Mouse (Mus musculus) lung, postnatal 36 days (tissue): ENCODE measurements at regions not wholly inside any gene's neighbourhood (a gene's known extent, or its start where the extent isn't known, plus 50 kb on each side); places are given as distances from the start of the nearest gene placed in this dataset.

Source experiments
- DNase-seq: peaks from one replicate; pipeline ENCODE4 v3.0.0; 2022; ENCODE audit warnings: mixed read lengths

DNA sequence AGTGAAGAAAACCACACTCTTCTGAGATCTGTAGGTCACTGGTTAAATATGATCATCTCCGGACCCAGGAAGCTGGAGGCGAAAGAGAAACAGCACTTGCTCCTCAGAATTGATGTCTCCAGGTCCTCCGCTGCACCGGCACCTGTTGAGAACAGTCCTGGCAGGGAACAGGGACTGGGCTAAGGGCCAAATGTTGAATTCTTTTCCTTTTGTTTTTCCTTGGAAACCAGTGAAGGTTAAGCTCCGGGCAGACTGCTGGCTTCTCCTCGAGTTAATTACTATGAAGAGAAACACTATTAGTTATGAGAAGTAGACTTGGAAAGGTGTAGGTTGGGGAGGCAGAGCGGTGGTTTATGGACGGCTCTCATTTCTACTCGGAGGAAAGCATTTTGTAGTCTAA, 242.7 kb downstream of the Rngtt start:
- DNase-seq, result no peak

DNA sequence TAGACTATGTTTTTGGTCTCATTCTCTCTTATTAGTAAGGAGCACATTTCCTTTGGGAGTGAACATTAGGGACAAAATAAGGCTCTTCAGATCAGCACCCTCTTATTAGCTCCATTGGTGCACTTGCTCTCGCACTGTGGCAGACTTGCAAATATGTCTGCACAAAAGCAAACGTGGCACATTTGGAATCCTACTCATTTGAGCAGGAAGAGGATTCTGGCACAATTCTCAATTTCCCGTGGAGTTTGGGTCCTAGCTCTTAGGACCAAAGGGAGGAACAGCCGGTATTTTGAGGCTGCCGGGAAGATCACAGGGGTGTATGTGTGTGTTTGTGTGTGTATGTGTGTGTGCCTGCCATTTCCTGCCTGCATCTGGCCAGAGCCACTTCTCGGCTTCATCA, 244.5 kb downstream of the Rngtt start:
- no peak for DNase-seq

DNA sequence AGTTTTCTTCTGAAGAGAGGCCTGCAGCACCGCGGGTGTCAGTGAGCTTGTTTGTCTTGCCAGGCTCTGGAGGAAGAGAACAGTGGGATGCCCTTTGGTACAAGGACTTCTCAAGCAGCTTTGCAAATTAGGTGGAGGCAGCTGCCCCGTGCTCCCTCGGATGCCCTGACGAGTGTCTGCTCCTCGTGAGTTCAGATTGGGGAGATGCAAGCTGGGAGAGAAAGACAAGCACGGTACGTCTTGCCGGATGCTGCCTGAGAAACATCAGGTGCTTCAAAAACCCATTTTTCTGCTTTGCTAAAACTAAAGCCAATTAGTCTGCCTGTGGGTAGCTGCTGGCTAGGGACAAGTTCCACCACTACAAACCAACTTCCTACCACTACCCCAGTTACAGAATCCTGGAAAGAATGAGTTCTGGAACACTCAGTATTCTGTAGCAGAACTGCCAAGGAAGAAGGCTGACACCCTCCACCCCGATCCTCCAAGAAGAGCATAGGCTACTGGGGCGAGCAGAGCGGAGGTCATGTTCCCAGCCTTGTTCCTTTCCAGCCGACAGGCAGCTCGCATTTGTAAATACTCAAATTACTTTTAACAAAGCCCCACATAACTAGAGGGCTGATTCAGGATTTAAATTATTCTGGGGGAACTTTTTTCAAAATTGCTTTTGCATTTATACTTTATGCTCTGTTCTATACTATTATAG, 245.3 kb downstream of the Rngtt start:
- DNase-seq, result no peak

DNA sequence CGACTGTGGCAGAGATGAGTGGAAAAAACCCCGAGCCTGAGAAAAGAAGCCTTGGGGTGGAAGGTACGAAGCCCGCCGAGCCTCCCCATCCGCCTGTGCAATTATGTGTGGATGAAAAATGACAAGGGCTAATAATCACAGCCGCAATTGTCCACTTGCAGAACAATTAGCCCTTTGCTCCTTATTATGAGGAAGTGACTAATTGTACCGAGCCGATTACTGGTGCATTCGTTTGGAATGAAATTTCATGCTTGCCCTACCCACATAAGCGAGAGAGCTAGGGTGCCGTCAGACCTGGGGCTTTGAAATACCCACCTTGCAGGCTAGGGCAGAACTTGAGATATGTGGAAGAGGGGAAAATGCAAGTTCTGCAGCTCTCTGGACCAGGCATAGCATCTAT, 245.9 kb downstream of the Rngtt start:
- no peak for DNase-seq

DNA sequence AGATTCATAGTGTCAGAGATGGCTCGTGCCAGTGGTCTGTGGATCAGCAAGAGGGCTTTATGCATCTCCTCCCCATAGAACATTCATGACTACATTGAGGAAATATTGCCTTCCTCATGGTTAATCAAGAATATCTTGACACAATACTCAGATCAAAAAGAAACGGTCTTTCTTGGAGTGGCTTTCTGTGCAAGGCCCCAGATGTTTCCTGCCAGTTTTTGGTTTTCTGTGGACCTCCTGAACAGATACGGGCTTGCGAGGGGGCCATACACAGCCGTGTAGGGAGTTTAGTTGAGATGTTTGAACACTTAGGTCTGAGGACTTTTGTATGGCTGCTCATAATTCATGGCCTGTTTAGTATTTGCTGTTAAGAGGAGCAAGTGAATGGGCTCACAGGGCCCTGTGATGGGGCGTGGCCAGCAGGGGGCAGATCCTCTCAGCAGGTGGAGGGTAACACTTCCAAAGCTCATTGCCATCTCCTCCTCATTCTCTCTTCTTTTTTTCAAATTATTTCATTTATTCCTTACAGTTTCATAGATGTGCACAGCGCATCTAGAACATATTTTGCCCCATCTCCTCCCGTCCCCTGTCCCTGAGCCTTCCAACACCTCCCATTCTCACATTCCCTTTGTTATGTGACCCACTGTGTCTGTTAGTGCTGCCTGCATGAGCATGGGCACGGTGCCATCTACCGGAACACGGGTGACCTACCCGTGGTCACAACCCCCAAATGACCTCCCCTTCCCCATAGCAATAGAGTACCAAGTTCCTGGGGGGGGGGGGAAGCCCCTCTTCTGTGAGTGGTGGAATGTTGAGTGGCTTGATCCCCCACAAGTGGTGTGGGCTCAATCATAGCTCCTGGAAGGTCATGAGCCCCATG, 246.8 kb downstream of the Rngtt start:
- DNase-seq, result no peak

DNA sequence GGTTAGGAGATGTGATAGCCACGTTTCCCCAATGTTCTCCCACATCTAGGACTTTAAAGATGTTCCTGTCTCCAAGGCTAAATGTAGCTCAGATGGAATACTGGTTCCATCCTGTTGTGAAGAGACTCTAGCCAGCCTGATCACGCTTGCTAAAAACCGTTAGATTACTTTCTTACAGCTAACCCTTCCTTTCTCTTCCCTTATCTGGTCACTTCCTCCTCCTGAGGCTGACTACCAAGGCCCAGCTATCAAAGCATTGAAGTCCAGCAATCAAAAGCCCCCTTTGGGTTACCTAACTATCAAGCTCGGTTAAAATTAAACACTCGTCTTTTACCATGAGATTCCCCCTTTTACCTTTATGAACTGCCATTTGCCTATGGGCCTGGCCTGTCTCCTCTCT, 260.2 kb downstream of the Rngtt start:
- DNase-seq, result no peak

DNA sequence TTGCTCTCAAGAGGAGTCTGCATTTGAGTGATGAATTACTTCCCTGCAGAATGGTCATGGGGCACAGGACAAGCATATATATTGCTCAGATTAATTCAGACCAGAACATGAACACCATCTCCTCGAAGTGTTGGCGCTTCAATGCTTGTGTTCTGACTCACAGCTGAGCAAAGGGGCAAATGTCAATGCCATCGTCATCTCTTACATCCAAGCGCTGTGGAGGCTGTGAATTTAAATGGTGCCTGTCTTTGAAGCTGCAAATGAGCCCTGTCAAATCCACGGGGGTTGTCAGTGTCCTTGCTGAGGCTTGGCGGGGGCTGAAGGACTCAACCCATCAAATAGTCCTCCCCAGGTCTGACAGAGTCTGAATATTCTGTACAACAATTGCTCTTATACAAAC, 261.2 kb downstream of the Rngtt start:
- DNase-seq, result no peak

DNA sequence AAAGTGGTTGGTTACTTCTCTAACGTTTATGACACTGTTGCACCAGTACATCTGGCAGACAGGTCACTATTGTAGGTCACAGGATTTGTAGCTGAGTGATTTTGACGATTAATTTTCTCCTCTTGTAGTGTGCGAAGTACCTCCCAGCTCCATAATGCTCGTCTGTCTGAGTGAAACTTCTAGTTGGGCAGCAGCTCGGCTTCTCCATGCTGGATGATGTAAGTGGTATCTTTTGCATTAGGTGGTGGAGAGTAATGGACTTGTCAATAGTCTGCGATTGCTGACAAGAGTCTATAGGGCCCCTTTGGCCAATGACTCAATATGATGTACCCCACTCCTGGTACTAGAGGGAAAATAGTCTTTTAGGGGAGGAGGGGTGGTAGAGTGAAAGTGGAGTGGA, 267.5 kb downstream of the Rngtt start:
- no peak for DNase-seq

DNA sequence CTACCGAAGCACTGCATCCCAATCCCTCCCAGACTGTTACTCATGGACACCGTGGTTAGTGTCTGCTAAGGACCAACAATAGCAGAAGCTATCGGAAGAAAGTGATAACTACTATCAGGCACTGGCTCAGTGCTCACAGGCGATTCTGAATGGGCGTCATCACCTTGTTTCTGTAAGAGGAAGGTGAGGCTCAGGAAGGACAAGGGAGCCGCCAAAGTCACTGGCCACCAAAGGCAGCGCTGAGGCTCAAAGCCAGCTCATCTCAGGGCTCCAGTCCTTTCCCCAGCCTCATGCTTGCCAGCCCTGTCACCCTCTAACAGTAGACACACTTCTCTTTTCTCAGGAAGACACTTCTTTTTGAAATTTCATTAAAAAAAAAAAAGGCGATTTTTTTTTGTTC, 270.4 kb downstream of the Rngtt start:
- DNase-seq, result no peak

DNA sequence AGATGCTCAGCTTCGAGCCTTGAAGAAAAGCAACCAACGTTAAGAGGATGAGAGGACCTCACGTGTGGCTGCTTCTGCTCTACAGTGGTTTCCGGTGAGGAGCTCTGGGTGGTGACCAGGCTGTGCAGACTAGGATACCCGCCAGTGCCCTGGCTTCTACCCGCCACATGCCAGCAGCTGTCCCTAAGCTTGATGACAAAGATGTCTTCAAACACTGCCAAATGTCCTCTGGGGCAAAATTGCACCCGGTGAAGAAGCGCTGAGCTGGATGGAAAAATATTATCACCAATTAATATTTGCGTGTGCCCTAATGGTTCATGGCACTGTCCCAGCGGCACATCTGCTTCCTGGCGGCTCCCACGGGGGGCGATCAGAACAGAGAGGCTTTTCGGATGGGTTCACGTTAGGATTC, 271.1 kb downstream of the Rngtt start:
- no peak for DNase-seq

DNA sequence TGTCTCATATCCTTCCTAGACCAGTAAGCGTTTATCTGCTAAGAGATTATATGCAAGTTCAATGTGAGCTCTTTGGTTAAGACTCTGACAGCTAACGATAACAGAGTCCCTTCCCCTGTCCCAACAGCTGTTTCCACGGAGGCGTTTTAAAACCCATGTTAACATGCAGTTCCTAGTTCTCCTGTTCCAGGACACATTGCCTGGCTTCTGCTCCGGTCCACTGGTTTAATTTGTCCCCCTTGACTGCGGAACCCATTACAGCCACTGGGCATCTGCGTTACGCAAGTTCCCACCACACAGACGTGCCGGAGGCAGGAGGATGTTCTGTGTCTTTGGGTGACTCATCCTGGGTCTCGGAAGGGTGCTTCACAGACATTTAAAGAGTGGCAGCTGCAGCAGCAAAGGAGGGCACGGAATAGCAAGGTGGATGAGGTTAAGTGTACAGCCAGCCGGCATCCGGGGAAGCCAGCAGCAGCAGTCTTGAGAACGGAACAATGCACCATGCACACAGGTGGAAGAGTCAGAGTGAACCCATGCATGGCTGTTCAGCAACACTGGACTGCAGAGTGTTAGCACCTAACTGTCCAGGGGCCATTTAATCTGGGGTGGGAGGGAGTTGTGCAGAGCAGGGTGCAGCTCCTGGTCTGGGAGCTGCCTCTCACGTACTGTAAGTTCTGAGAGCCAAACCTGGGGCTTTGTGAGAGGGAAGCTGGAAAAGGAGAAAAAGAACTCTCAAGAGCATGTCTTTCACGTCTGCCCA, 271.8 kb downstream of the Rngtt start:
- no peak for DNase-seq

DNA sequence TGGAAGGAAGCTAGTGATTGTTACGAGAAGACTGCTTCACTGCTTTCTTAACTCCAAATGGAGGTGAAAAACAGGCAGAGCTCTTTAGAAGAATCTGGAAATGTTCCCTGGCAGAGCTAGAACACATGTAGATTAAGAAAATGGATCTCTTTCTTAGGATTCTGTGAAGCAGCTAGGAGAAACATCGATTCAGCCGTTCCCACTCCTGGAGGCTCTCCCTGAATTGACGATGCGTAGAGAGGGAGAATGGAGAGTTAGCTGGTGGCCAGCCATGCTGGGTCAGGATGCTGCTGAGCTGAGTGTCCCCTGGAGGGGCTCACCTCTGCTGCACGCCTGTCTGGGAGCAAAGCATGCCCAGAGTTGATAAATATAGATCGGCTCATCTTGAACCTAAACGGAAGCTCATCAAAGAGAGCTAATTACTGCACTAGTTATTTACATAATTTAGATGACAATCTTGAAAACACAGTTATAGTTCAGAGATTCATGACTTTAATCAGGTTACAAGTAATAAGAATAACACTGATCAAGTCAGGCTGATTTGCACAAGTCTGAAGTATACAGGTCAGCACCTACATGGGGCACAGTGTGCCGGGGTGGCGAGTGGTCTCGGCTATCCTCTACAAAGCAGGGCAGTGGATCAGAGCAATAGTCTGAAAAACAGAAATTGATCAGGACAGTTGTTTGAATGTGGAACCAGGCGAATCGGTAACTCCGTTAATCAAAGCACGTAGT, 273.0 kb downstream of the Rngtt start:
- no peak for DNase-seq

DNA sequence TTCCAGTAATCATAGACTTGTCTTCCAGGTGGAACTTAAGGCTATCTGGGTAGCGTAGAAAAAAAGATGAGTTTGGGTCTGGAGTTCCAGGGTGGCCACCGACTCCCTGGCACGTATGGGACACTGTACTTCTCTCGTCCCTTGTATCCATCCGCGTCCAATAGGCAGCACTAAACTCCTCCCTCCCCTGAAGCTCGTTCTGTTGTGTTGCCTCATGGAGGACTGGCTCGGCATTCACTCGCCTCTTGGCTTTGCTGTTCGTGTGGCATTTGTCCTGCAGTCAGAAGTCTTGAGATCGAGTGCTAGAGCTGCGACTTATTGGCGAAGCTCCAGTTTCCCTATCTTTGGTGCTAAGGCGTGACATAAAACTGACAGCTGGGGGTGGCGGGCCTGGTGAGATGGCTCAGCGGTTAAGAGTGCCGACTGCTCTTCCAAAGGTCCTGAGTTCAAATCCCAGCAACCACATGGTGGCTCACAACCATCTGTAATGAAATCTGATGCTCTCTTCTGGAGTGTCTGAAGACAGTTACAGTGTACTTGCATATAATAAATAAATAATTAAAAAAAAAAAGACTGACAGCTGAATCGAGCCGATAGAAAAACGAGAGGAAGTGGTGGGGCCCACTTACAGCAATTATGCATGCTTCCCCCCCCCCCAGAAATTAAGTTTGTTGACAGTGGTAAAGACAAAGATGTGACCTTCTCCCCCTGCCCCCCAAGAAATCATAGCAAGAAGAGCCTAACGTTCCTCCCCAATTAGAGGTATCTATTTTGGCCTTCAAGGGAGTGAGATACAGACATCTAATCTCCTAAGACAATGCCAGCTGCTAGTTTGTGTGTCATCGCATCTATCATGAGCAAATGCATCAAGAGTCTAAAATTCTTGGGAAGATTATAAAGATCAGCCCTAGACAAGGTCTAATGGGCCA, 274.1 kb downstream of the Rngtt start:
- no peak for DNase-seq

DNA sequence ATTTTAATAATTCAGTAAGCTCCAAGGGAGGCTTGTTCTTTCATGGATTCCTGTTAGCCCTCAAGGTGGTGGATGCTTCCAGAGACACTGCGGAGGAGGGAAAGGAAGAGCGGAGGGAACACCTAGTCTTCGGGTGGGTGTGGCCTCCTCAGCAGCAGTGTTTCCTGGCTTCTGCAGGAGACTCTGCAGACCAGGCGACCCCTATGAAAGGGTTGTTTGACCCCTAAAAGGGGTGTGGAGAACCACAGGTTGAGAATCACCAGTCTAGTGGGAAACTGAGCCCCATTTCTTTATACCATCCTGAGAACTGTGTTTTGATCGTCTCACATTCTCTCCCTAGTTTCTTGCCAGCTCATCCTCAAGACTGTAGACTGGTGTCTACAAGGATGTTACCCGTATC, 275.7 kb downstream of the Rngtt start:
- DNase-seq, result no peak

DNA sequence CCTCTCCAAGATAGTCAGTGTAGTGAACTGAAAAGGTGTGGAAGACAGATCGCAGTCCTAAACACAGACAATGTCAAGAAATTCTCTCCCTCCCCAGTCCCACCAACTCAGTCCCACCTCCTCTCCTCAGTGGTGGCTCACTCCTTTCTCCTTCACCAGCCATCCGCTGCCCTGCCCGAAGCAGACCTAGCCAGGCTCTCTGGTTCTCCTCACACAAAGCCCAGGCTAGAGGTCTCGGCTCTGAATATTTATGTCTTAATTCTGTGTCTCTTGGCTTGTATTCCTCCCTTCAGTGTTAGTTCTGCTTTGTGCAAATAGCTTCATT, 276.1 kb downstream of the Rngtt start:
- no peak for DNase-seq

DNA sequence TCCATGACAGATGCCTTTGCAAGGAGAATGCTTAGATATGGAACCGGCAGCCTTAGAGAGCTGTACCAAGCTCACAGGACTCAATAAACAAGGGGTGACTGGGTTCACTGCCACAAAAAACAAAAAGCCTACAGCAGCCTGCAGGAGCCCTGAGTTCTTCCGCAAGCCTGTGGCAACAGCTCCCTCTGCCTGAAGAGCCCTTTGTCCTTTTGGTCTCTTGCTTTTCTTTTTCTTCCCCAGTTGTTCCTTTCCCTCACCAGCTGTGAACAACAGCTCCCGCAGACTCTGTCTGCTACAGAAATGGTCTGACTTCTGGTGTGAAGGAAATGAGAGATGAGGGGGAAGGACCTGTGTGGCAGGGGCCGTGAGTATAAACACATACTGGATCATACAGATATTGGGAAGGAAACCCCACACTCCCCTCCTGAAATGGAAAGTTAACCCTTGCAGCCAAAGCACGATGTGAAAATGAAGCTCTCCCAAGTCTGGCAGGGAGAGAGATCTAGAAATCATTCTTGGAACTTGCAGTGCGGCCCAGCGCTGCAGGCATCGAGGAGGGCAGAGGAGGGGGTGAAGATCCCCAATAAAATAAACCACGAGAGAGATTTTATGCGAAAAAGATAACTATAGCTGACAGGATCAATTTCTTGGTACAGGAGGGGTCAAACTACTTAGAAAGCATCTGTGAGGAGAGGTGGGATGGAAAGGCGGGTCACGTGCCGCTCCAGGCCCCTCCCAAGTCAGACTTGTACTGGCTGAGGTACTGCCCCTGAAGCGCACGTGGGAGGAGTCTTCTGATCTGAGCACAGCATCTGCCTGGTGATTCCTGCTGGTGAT, 276.7 kb downstream of the Rngtt start:
- peak; percentile 46 for DNase-seq

DNA sequence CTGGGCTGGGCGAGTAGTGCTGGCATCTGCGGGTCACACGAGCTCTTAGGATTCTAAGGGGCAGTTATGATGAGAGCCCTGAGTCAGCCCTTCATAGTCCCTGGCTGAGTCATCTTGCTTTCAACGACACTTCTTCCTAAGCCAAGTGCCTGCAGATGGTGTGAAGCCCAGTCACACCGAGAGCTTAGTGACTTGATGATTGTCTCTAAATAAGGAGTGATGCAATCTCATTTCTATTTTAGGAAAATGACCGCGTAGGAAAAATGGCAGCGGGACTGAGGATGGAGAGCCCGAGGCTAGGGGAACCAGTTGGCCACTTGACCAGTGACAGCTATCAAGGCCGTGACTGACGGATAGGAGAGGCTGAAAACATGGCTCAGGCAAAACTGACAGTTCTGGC, 277.6 kb downstream of the Rngtt start:
- DNase-seq, result peak; percentile 22

DNA sequence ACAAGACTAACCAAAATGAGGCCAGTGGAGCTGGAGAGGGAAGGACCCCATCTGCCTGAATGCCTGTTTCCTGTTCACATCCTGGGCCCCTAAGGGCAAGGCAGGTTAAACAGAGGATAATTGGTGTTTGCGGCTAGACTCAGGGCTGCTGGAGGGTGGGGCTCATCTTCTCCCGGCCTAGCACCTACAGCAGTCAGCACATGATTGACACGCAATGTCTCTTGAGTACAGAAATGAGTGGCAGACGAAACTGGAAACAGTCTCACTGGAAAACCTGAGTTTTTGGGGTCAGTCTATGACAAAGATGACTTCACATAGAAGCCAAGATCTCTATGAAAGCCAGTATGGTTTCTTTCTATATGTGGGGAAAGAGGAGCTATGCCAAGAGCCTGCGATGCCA, 278.0 kb downstream of the Rngtt start:
- DNase-seq, result no peak

DNA sequence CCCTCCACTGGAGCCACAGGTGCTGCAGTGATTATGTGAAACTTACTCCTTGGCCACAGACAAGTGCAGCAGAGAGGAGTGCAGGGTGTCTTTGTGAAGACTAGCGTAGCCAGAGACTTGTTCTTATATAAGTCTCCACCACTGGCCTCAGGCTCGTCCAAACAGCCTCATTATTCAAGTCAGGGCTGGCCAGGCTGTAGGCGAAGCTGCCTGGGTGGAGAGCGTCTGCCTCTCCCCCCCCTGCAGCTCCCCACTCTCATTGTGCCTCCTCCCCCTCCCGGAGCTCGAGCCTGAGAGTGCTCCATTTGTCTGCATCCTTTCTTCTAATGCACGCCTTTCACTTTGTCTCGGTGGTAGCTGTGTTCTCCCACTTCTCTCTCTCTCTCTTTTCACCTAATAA, 279.1 kb downstream of the Rngtt start:
- DNase-seq, result no peak

DNA sequence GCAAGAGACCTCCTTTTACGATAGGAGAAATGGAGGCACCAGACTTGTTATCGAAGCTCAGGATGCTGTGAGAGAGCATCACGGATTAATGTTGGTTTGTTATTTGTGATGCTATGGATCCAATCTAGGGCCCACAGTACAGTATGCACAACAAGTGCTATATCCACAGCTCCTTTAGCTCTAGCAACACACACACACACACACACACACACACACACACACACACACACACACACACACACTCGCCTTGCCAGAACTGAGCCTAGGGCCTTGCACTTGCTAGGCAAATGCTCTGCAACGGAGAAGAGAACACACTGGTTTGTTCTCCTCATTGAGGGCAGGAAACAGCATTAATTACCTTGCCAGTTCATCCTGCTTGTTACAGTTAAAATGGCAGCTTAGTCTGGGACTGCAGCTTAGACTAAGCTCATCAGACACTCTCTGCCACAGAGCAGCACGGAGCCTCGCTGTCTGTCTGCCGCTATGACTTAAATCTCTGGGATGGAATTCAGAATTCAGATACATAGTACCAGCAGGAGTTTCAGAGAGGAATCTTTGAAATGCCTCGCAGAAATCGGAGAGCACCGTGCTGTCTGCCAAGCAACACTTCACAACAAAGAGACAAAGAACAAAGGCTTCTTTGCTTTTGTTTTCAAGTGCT, 285.0 kb downstream of the Rngtt start:
- no peak for DNase-seq

DNA sequence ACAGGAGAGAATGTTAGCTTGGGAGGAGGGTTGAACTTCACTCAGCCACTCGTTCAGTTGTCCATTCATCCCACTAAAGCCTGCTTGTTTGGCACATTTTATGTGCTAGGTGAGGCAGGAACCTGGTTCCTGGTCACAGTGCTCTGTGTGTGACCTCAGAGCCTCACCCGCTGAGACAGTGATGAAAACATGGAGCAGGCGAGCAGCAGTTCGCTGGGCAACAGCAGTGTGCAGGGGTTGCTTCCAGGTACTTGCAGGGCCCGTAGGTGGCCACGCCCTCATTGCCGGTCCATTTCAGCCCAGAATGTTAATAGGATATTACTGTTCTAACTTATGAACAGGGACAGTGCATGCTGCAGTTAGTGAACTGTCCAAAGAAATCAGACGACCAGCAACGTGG, 285.7 kb downstream of the Rngtt start:
- DNase-seq, result no peak
